Mouse (Mus musculus) spleen, adult 2 months (tissue): ENCODE data around the gene Nod1.

Experiments
- CTCF ChIP-seq: fragments of 200-500 bp; IDR thresholded peaks from 2 replicates; pipeline ENCODE4 v1.5.1; 2011; ENCODE audit warnings: mild to moderate bottlenecking, inconsistent platforms; ENCODE audit not compliant: insufficient read depth, insufficient read length, insufficient replicate concordance; ENCODE audit errors: extremely low read depth
- POLR2A ChIP-seq: fragments of 200-500 bp; IDR thresholded peaks from 2 replicates; pipeline ENCODE4 v1.6.1; 2011; ENCODE audit warnings: low read depth, low read length, inconsistent platforms

DNA sequence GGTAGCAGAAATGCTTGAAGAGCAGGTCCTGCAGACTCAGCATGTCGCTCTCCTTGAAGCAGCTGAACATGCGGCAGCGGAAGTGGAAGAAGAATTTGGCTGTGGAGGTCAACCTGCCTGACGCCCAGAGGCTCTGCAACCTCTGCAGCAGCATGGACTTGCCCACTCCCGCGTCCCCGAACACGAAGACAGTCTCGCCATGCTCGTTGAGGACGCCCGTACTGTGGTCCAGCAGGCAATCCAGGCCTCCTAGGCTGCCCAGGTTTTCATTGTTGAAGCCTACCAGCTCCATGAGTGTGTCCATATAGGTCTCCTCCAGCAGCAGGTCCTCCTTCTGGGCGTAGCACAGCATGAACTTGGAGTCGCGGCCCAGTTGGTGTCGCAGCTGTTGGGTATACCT, 27.9 kb downstream of the Nod1 start:
- TF ChIP-seq CTCF (no peak), POLR2A (no peak)
